Mouse (Mus musculus) stomach, postnatal 0 days (tissue): ENCODE measurements around the gene Rpn1.

Experiments used
- CTCF ChIP-seq: IDR thresholded peaks from 2 replicates; pipeline ENCODE4 v1.5.1; 2016; ENCODE audit warnings: antibody characterized with exemption, low read depth, mild to moderate bottlenecking, moderate library complexity
- EP300 ChIP-seq: optimal IDR thresholded peaks from 2 replicates; pipeline ENCODE3; 2016; ENCODE audit warnings: antibody characterized with exemption

- TF ChIP-seq EP300: no peak
- TF ChIP-seq CTCF: no peak
These were observed 56.0 kb downstream of the Rpn1 start for GRCm38 (mm10) chr6:88140264-88140663.
